Mouse (Mus musculus): ENCODE data around the gene Gm10134. TPM values are rescaled to one million over a fixed set of nuclear protein-coding genes. Genes with fewer than 3 reads are reported as not detected.
A peak's percentile ranks its signal among the peaks of the same experiment; 100 is the strongest.

Gm10134 gene
- polyA plus RNA-seq, 1 experiment from 2014 or later: 8.5 TPM

- no peak overlapping the region for H3K4me3 ChIP-seq (replicated peaks)
- H3K36me3 ChIP-seq: peaks cover 55% of the 10 kb centered on the region
- no peak overlapping the region for H3K4me2 ChIP-seq
- H3K4me1 ChIP-seq: peaks cover 5% of the 10 kb centered on the region; the same call in 1 of the 2 replicates
- H3K9ac ChIP-seq: no peak overlapping the region
- H3K27me3 ChIP-seq (replicated peaks): no peaks in the 10 kb centered on the region
- WGBS: 43% methylated on average over 11 of the region's 11 CpGs
- no peak overlapping the region for H3K27ac ChIP-seq
- ATAC-seq (ENCODE audit: insufficient read depth, low FRiP score, low read depth): 0 out of 2 replicates have a peak, but pooled peaks have one; percentile 36
- H3K9me3 ChIP-seq: no peaks in the 10 kb centered on the region
These were observed 41.6 kb downstream of the Gm10134 start for GRCm38 (mm10) chr2:28547237-28548172.

- ATAC-seq (ENCODE audit: insufficient read depth, low FRiP score, low read depth): no peak
- no peak overlapping the region for H3K27ac ChIP-seq
- no peak overlapping the region for H3K4me2 ChIP-seq
- H3K36me3 ChIP-seq: peaks cover 51% of the 10 kb centered on the region
- H3K4me3 ChIP-seq (replicated peaks): no peak overlapping the region
- 85% methylated on average over 13 of the region's 13 CpGs for WGBS
- no peaks in the 10 kb centered on the region for H3K9me3 ChIP-seq
- peaks cover 5% of the 10 kb centered on the region; the same call in 1 of the 2 replicates for H3K4me1 ChIP-seq
- H3K27me3 ChIP-seq (replicated peaks): no peaks in the 10 kb centered on the region
- H3K9ac ChIP-seq: no peak overlapping the region
These were observed 43.3 kb downstream of the Gm10134 start for GRCm38 (mm10) chr2:28549157-28549556.

- peaks cover 41% of the 10 kb centered on the region for H3K36me3 ChIP-seq
- no peak overlapping the region for H3K4me2 ChIP-seq
- no peaks in the 10 kb centered on the region for H3K4me1 ChIP-seq
- ATAC-seq (ENCODE audit: insufficient read depth, low FRiP score, low read depth): no peak
- no peaks in the 10 kb centered on the region for H3K27me3 ChIP-seq (replicated peaks)
- H3K4me3 ChIP-seq (replicated peaks): no peak overlapping the region
- H3K9ac ChIP-seq: no peak overlapping the region
- H3K9me3 ChIP-seq: no peaks in the 10 kb centered on the region
- WGBS: 89% methylated on average over 5 of the region's 5 CpGs
- H3K27ac ChIP-seq: no peak overlapping the region
These were observed 46.4 kb downstream of the Gm10134 start for GRCm38 (mm10) chr2:28552301-28552700.

Other genes starting within 250 kb of the Gm10134 start
- 4.4 TPM in 2 replicates for gene Ppp1r26, start 59.3 kb upstream of the Gm10134 start, polyA plus RNA-seq (2015; fragmentation: Nextera tagmentation; extraction: Ambion mirVana)
- 0.72 and 0.85 TPM in 2 replicates for gene 1700007K13Rik, start 39.8 kb upstream of the Gm10134 start, polyA plus RNA-seq (2015; fragmentation: Nextera tagmentation; extraction: Ambion mirVana)
- 51.8 and 54.6 TPM in 2 replicates for gene Mrps2, start 38.0 kb upstream of the Gm10134 start, polyA plus RNA-seq (2015; fragmentation: Nextera tagmentation; extraction: Ambion mirVana)
- gene Gbgt1, start 9.2 kb upstream of the Gm10134 start, polyA plus RNA-seq (2015; fragmentation: Nextera tagmentation; extraction: Ambion mirVana): 2.7 and 3.2 TPM in 2 replicates
- 27.5 and 30.9 TPM in 2 replicates for gene Ralgds, start 7.0 kb downstream of the Gm10134 start, polyA plus RNA-seq (2015; fragmentation: Nextera tagmentation; extraction: Ambion mirVana)
- gene Cel, start 57.3 kb downstream of the Gm10134 start, polyA plus RNA-seq (2015; fragmentation: Nextera tagmentation; extraction: Ambion mirVana): 412 and 563 TPM in 2 replicates
- 33.6 and 41.8 TPM in 2 replicates for gene Gtf3c5, start 77.7 kb downstream of the Gm10134 start, polyA plus RNA-seq (2015; fragmentation: Nextera tagmentation; extraction: Ambion mirVana)
- gene Gfi1b, start 115.9 kb downstream of the Gm10134 start, polyA plus RNA-seq (2015; fragmentation: Nextera tagmentation; extraction: Ambion mirVana): 3.1 and 6.9 TPM in 2 replicates
- 18.7 and 18.9 TPM in 2 replicates for gene Tsc1, start 135.1 kb downstream of the Gm10134 start, polyA plus RNA-seq (2015; fragmentation: Nextera tagmentation; extraction: Ambion mirVana)
- gene Spaca9, start 193.6 kb downstream of the Gm10134 start, polyA plus RNA-seq (2015; fragmentation: Nextera tagmentation; extraction: Ambion mirVana): 2.2 and 2.6 TPM in 2 replicates
- gene Ak8, start 194.1 kb downstream of the Gm10134 start, polyA plus RNA-seq (2015; fragmentation: Nextera tagmentation; extraction: Ambion mirVana): 0.81 and 1.0 TPM in 2 replicates